Mouse (Mus musculus): ENCODE measurements at regions not wholly inside any gene's neighbourhood (a gene's known extent, or its start where the extent isn't known, plus 50 kb on each side); places are given as distances from the start of the nearest gene placed in this dataset.

- Histone ChIP-seq H3K27me3 (ENCODE audit: control insufficient read depth, insufficient read depth, low read length) (no peaks in the 10 kb centered on the region), H3K36me3 (ENCODE audit: control insufficient read depth, insufficient read depth, low read length) (no peaks in the 10 kb centered on the region), H3K9me3 (ENCODE audit: control insufficient read depth, low read length) (no peaks in the 10 kb centered on the region), H3K27ac (ENCODE audit: low read depth, low read length) (no peak overlapping the region), H3K9ac (ENCODE audit: low read length) (no peak overlapping the region), H3K4me2 (ENCODE audit: low read depth, low read length, severe bottlenecking) (no peak overlapping the region), H3K4me1 (replicated peaks; ENCODE audit: control insufficient read depth, insufficient read depth, low read length) (no peaks in the 10 kb centered on the region), H3K4me3 (ENCODE audit: low read depth, low read length) (no peak overlapping the region)
- DNase-seq (ENCODE audit: low spot score) (no peak), ATAC-seq (replicated peaks; ENCODE audit: low FRiP score) (no peak)
- WGBS, result 87% methylated on average over 10 of the region's 10 CpGs
Observed at GRCm38 (mm10) chr14:67159996-67160395, 1151.0 kb upstream of the Gulo start.

- Histone ChIP-seq H3K9me3 (ENCODE audit: control insufficient read depth, low read length) (no peaks in the 10 kb centered on the region), H3K36me3 (ENCODE audit: control insufficient read depth, insufficient read depth, low read length) (no peaks in the 10 kb centered on the region), H3K27ac (ENCODE audit: low read depth, low read length) (no peak overlapping the region), H3K4me3 (ENCODE audit: low read depth, low read length) (no peak overlapping the region), H3K9ac (ENCODE audit: low read length) (no peak overlapping the region), H3K4me1 (replicated peaks; ENCODE audit: control insufficient read depth, insufficient read depth, low read length) (no peaks in the 10 kb centered on the region), H3K27me3 (ENCODE audit: control insufficient read depth, insufficient read depth, low read length) (no peaks in the 10 kb centered on the region), H3K4me2 (ENCODE audit: low read depth, low read length, severe bottlenecking) (no peak overlapping the region)
- 88% methylated on average over 8 of the region's 9 CpGs for WGBS
- ATAC-seq (replicated peaks; ENCODE audit: low FRiP score) (no peak), DNase-seq (ENCODE audit: low spot score) (no peak)
Observed at GRCm38 (mm10) chr14:67158867-67159266, 1149.9 kb upstream of the Gulo start.

DNA sequence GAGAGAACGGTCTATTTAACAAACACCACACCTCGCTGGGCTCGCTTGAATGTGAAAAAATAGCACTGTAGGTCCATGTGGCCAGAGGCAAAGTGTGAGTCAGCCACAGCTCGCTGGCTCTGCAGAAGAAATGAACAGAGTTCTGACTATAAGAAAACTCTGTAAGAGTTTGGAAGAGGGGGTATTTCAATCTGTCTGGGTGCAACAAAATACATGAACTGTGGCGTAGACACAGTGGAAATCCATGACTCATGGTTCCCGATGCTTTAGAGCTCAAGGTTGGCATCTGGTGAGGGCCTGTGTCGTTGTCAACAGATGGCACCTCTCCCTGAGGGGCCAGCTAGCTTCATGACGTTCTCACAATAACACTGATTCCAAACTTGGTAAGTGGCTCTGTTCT lies 1147.4 kb upstream of the Gulo start:
- no peak overlapping the region for H3K4me3 ChIP-seq (ENCODE audit: low read depth, low read length)
- no peak overlapping the region for H3K27ac ChIP-seq (ENCODE audit: low read depth, low read length)
- H3K9ac ChIP-seq (ENCODE audit: low read length), result no peak overlapping the region
- WGBS, result 77% methylated on average over 8 of the region's 8 CpGs
- no peak for DNase-seq (ENCODE audit: low spot score)
- H3K9me3 ChIP-seq (ENCODE audit: control insufficient read depth, low read length), result no peaks in the 10 kb centered on the region
- no peaks in the 10 kb centered on the region for H3K4me1 ChIP-seq (replicated peaks; ENCODE audit: control insufficient read depth, insufficient read depth, low read length)
- no peak for ATAC-seq (replicated peaks; ENCODE audit: low FRiP score)
- no peaks in the 10 kb centered on the region for H3K27me3 ChIP-seq (ENCODE audit: control insufficient read depth, insufficient read depth, low read length)
- H3K4me2 ChIP-seq (ENCODE audit: low read depth, low read length, severe bottlenecking), result no peak overlapping the region
- H3K36me3 ChIP-seq (ENCODE audit: control insufficient read depth, insufficient read depth, low read length), result no peaks in the 10 kb centered on the region

- DNase-seq (ENCODE audit: low spot score), result no peak
- 71% methylated on average over 3 of the region's 3 CpGs for WGBS
Observed at GRCm38 (mm10) chr14:67153621-67154020, 1144.6 kb upstream of the Gulo start.

GRCm38 (mm10) chr14:67149961-67150471 lies 1141.0 kb upstream of the Gulo start:
- H3K4me3 ChIP-seq (ENCODE audit: low read depth, low read length), result no peak overlapping the region
- H3K4me1 ChIP-seq (replicated peaks; ENCODE audit: control insufficient read depth, insufficient read depth, low read length), result no peaks in the 10 kb centered on the region
- no peaks in the 10 kb centered on the region for H3K27me3 ChIP-seq (ENCODE audit: control insufficient read depth, insufficient read depth, low read length)
- DNase-seq (ENCODE audit: low spot score) (no peak), ATAC-seq (replicated peaks; ENCODE audit: low FRiP score) (no peak)
- H3K27ac ChIP-seq (ENCODE audit: low read depth, low read length), result no peak overlapping the region
- no peaks in the 10 kb centered on the region for H3K36me3 ChIP-seq (ENCODE audit: control insufficient read depth, insufficient read depth, low read length)
- WGBS, result 48% methylated on average over 7 of the region's 7 CpGs
- H3K9me3 ChIP-seq (ENCODE audit: control insufficient read depth, low read length), result no peaks in the 10 kb centered on the region
- no peak overlapping the region for H3K4me2 ChIP-seq (ENCODE audit: low read depth, low read length, severe bottlenecking)
- H3K9ac ChIP-seq (ENCODE audit: low read length), result no peak overlapping the region

More at GRCm38 (mm10) chr14:67153621-67154020, 1144.6 kb upstream of the Gulo start:
- no peak for ATAC-seq (replicated peaks; ENCODE audit: low FRiP score)
- Histone ChIP-seq H3K9ac (ENCODE audit: low read length) (no peak overlapping the region), H3K4me3 (ENCODE audit: low read depth, low read length) (no peak overlapping the region), H3K36me3 (ENCODE audit: control insufficient read depth, insufficient read depth, low read length) (no peaks in the 10 kb centered on the region), H3K4me2 (ENCODE audit: low read depth, low read length, severe bottlenecking) (no peak overlapping the region), H3K27ac (ENCODE audit: low read depth, low read length) (no peak overlapping the region), H3K4me1 (replicated peaks; ENCODE audit: control insufficient read depth, insufficient read depth, low read length) (no peaks in the 10 kb centered on the region), H3K9me3 (ENCODE audit: control insufficient read depth, low read length) (no peaks in the 10 kb centered on the region), H3K27me3 (ENCODE audit: control insufficient read depth, insufficient read depth, low read length) (no peaks in the 10 kb centered on the region)

GRCm38 (mm10) chr14:67149091-67149490 lies 1140.1 kb upstream of the Gulo start:
- Histone ChIP-seq H3K4me2 (ENCODE audit: low read depth, low read length, severe bottlenecking) (no peak overlapping the region), H3K27ac (ENCODE audit: low read depth, low read length) (no peak overlapping the region), H3K4me1 (replicated peaks; ENCODE audit: control insufficient read depth, insufficient read depth, low read length) (no peaks in the 10 kb centered on the region), H3K4me3 (ENCODE audit: low read depth, low read length) (no peak overlapping the region), H3K27me3 (ENCODE audit: control insufficient read depth, insufficient read depth, low read length) (no peaks in the 10 kb centered on the region), H3K36me3 (ENCODE audit: control insufficient read depth, insufficient read depth, low read length) (no peaks in the 10 kb centered on the region), H3K9me3 (ENCODE audit: control insufficient read depth, low read length) (no peaks in the 10 kb centered on the region), H3K9ac (ENCODE audit: low read length) (no peak overlapping the region)
- ATAC-seq (replicated peaks; ENCODE audit: low FRiP score), result no peak
- DNase-seq (ENCODE audit: low spot score), result no peak
- 83% methylated on average over 8 of the region's 8 CpGs for WGBS

GRCm38 (mm10) chr14:67146602-67147001 lies 1137.6 kb upstream of the Gulo start:
- DNase-seq (ENCODE audit: low spot score) (no peak), ATAC-seq (replicated peaks; ENCODE audit: low FRiP score) (no peak)
- no peak overlapping the region for H3K9ac ChIP-seq (ENCODE audit: low read length)
- no peaks in the 10 kb centered on the region for H3K9me3 ChIP-seq (ENCODE audit: control insufficient read depth, low read length)
- WGBS, result 92% methylated on average over 12 of the region's 12 CpGs
- no peak overlapping the region for H3K4me2 ChIP-seq (ENCODE audit: low read depth, low read length, severe bottlenecking)
- H3K36me3 ChIP-seq (ENCODE audit: control insufficient read depth, insufficient read depth, low read length), result no peaks in the 10 kb centered on the region
- no peak overlapping the region for H3K4me3 ChIP-seq (ENCODE audit: low read depth, low read length)
- no peak overlapping the region for H3K27ac ChIP-seq (ENCODE audit: low read depth, low read length)
- 0 out of 2 replicates have a peak, but pooled peaks cover 5% of the 10 kb centered on the region for H3K4me1 ChIP-seq (replicated peaks; ENCODE audit: control insufficient read depth, insufficient read depth, low read length)
- no peaks in the 10 kb centered on the region for H3K27me3 ChIP-seq (ENCODE audit: control insufficient read depth, insufficient read depth, low read length)

GRCm38 (mm10) chr14:67145046-67145445 lies 1136.0 kb upstream of the Gulo start:
- Histone ChIP-seq H3K4me3 (ENCODE audit: low read depth, low read length) (no peak overlapping the region), H3K36me3 (ENCODE audit: control insufficient read depth, insufficient read depth, low read length) (no peaks in the 10 kb centered on the region), H3K9ac (ENCODE audit: low read length) (no peak overlapping the region), H3K4me1 (replicated peaks; ENCODE audit: control insufficient read depth, insufficient read depth, low read length) (0 out of 2 replicates have a peak, but pooled peaks cover 5% of the 10 kb centered on the region), H3K9me3 (ENCODE audit: control insufficient read depth, low read length) (no peaks in the 10 kb centered on the region), H3K27me3 (ENCODE audit: control insufficient read depth, insufficient read depth, low read length) (no peaks in the 10 kb centered on the region), H3K4me2 (ENCODE audit: low read depth, low read length, severe bottlenecking) (no peak overlapping the region), H3K27ac (ENCODE audit: low read depth, low read length) (no peak overlapping the region)
- ATAC-seq (replicated peaks; ENCODE audit: low FRiP score), result no peak
- 91% methylated on average over 6 of the region's 6 CpGs for WGBS
- DNase-seq (ENCODE audit: low spot score), result no peak

DNA sequence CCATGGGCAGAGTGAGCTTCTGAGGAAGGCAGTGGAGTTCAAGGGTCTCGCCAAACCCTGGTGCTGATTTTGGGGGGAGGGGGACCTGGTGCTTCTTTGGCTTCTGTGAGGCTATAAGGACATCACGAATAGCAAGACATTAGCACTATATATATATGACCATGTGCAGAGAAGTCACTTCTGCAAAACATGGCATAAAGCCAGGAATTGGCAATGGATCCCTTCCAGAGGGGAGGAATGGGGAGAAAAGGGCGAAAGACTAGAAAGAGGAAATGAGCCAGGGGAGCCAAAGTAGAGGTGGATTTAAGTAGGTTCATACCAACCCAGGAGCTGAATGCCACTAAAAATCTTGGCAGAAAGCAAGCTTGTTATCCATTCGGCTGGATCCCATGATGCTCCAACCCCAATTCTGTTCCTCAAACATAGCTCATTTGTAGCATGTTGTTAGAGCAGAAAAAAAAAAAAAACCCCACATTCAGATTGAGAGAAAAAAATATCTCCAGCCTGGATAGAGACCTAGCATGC lies 1135.5 kb upstream of the Gulo start:
- WGBS, result 92% methylated on average over 4 of the region's 4 CpGs
- H3K4me1 ChIP-seq (replicated peaks; ENCODE audit: control insufficient read depth, insufficient read depth, low read length), result 0 out of 2 replicates have a peak, but pooled peaks cover 5% of the 10 kb centered on the region
- H3K27ac ChIP-seq (ENCODE audit: low read depth, low read length), result no peak overlapping the region
- H3K4me2 ChIP-seq (ENCODE audit: low read depth, low read length, severe bottlenecking), result no peak overlapping the region
- no peak for ATAC-seq (replicated peaks; ENCODE audit: low FRiP score)
- no peaks in the 10 kb centered on the region for H3K27me3 ChIP-seq (ENCODE audit: control insufficient read depth, insufficient read depth, low read length)
- H3K9me3 ChIP-seq (ENCODE audit: control insufficient read depth, low read length), result no peaks in the 10 kb centered on the region
- no peak for DNase-seq (ENCODE audit: low spot score)
- no peak overlapping the region for H3K4me3 ChIP-seq (ENCODE audit: low read depth, low read length)
- no peak overlapping the region for H3K9ac ChIP-seq (ENCODE audit: low read length)
- H3K36me3 ChIP-seq (ENCODE audit: control insufficient read depth, insufficient read depth, low read length), result no peaks in the 10 kb centered on the region
